Mouse (Mus musculus): ENCODE results near the gene Slx1b.

The Slx1b gene

DNA sequence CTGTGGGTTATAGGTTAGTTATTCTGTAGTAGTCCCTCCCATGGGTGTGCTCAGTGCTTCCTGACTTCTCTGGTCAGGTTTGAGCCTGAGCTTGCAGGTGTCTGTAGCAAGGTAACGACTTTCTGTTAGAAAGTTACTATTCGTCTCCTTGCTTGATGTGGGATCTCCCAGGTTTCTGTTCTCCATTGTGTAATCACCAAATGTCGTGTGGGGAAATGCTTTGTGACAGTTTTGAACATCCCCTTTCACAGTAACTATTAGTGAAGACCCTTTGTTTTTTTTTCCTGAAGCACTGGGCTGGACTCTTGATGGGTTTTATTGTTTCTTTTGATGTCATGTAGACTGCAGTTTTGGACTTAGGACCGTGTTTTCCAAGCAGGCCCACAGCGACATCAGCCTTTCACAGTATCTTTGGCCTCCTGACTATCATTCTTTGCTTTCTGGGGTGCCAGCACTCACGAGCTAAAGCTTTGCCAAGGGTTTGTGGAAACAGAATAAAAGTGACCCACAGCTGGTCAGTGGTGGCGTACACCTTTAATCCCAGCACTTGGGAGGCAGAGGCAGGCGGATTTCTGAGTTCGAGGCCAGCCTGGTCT is 28.0 kb downstream of the Slx1b start:
- ChIA-PET CTCF (interaction anchor here in 1 of 4 experiments (0.6 kb wide), 1 partner anchor 143 kb away, joined by 4 read pairs; no protein-coding TSS in a partner anchor), POLR2A (interaction anchor here in 3 of 4 experiments (0.7 to 2.4 kb wide), 5 partner anchors 8 to 75 kb away, joined by 3 to 11 read pairs (median 4); no protein-coding TSS in a partner anchor)

DNA sequence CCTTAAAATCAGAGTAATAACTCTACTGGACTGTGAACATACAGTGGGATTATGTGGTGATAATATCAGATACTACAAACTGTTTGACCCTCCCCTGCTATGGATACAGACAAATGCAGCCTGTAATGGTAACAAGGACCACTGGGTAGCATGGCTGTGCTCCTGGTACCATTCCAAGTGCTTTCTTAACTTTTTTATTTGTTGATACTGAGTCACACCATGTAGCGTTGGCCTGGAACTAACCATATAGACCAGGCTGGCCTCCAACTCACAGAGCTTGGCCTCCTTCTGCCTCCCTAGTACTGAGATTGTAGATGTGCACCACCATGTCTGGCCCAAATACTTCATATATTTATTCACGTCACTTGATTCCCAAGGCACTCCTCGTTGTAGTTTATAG is 30.3 kb downstream of the Slx1b start:
- POLR2A ChIA-PET, result interaction anchor here in 2 of 4 experiments (0.9 to 2.7 kb wide), 7 partner anchors 16 to 190 kb away, joined by 3 to 11 read pairs (median 4); partner anchors contain the start of genes Bola2 (in 1 of the 2), Eif3c (in 1 of the 2), Sgf29 (in 1 of the 2) and Sh2b1 (in 1 of the 2)
- CTCF ChIA-PET, result interaction anchor here in 1 of 4 experiments (0.6 kb wide), 1 partner anchor 28 kb away, joined by 3 read pairs; no protein-coding TSS in a partner anchor

DNA sequence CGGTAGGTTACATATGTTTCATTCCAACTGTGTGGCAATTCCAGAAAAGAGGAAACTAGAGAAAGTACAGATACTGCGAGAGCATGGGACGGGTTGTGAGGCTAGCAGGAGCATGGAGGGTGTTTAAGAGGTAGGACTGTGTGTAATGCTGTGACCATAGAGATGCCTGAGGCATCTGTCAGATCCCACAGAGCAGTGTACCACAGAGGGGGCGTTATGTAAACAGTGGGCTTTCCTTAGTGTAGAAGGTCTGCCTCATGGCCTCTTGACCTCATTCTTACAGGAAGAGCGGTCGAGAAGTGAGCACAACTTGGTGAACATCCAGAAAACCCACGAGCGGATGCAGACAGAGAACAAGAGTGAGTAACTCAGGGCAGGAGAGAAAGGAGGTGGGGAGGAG is 31.9 kb downstream of the Slx1b start:
- ChIA-PET POLR2A (interaction anchor here in 2 of 4 experiments (0.8 to 2.3 kb wide), 3 partner anchors 15 to 97 kb away, joined by 3 to 8 read pairs (median 3); partner anchors contain the start of genes Bola2 (in 1 of the 2) and Eif3c (in 1 of the 2)), CTCF (no interaction called here)

DNA sequence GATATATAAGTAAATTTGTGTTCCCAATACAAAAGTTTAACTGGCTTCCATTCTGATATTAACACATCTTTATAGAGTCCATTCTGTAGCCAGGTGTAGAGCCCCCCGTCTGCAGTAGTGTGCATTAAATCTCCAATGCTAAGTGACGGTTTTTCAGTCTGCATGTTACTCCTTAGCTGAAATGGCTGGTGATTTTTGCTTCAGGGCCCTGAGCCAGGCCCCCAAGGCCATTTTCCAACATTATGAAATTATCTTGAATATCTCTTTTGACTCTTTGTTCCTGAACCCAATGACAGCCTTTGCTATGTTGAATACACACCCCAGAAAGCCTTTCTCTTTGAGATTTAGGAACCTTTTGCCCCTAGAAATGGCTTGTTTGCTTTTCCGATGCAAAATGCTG is 35.8 kb downstream of the Slx1b start:
- ChIA-PET POLR2A (interaction anchor here in 3 of 4 experiments (0.6 to 3.5 kb wide), 5 partner anchors 8 to 280 kb away, joined by 4 to 16 read pairs (median 6); partner anchors contain the start of gene Sgf29 (in 2 of the 3)), CTCF (no interaction called here)

DNA sequence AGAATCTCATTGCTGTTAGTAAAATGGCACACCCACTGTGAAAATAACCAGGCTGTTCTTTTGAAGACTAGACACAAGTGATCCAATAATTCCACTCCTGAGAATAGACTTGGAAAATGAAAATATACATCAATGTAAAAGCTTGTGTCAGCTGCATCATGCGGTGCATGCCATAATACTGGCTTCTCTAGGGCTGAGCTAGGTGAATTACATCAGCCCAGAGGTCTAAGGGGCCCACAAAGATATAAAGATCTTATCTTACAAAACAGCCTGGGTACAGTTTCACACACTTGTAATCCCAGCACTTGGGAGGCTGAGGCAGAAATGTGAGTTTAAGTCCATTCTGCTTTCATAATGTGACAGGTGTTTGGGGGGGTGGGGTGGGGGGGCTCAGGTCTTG is 38.1 kb downstream of the Slx1b start:
- CTCF ChIA-PET, result no interaction called here
- POLR2A ChIA-PET, result interaction anchor here in 3 of 4 experiments (0.6 to 1.6 kb wide), 7 partner anchors 8 to 82 kb away, joined by 3 to 7 read pairs (median 3); partner anchors contain the start of genes Sgf29 (in 1 of the 3) and Sult1a1 (in 1 of the 3)

DNA sequence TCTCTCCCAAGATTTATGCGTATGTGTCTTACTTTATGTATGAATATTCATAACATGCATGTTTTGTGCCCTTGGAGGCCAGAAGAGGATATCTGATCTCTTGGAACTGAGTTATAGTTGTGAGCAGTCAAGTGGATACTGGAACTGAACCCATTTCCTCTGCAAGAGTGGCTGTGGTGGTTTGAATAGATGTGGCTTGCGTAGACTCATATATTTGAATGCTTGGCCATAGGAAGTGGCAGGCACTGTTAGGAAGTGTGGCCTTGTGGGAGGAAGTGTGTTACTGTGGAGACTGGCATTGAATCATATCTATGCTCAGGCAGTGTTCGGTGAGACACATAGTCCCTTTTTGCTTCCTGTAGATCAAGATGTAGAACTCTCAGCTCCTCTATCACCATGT is 39.9 kb downstream of the Slx1b start:
- ChIA-PET CTCF (no interaction called here), POLR2A (interaction anchor here in 1 of 4 experiments (0.6 to 1.1 kb wide), 2 partner anchors 33 to 76 kb away, joined by 3 to 6 read pairs; no protein-coding TSS in a partner anchor)

DNA sequence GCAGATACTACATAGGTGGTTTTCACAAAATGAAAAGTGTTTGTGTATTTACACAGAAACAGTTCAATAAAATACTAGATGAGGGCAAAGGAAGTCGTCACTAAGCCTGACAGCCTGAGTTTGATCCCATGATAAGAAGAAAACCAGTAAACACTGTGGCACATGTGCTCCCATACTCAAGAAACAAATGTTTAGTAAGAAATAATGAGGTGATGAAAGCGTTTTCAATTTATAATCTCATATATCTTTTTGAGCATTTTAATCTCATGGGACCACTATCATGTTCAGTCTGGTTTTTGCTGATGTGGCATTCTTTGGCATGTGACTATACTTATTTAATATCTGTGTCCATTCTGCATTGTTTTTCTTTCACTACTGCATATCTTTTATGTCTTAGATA is 41.6 kb downstream of the Slx1b start:
- ChIA-PET CTCF (interaction anchor here in 1 of 4 experiments (1.1 kb wide), 1 partner anchor 39 kb away, joined by 3 read pairs; no protein-coding TSS in a partner anchor), POLR2A (no interaction called here)

DNA sequence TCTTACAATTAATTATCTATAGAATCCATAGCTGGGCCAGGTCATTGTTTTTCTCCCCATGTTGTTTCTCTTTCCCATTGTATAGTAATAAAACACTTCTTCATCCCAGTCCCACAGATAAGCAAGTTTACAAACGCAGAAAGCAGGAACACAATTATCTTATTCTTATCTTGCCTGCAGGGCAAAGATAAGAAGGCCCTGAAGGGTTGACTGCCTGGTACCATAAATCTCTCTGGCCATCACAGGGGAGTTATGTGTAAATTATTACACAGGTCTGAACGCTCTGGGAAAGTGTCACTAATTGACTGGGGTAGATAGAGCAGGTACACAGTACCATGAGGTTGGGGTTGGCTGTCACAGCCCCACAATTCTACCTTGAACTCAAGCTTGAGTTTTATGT is 44.7 kb downstream of the Slx1b start:
- ChIA-PET CTCF (interaction anchor here in 2 of 4 experiments (1.3 to 2.7 kb wide), 3 partner anchors 42 to 63 kb away, joined by 4 to 6 read pairs (median 4); no protein-coding TSS in a partner anchor), POLR2A (interaction anchor here in 1 of 4 experiments (1.3 to 4.3 kb wide), 5 partner anchors 18 to 123 kb away, joined by 4 to 60 read pairs (median 11); partner anchors contain the start of gene Bola2)

DNA sequence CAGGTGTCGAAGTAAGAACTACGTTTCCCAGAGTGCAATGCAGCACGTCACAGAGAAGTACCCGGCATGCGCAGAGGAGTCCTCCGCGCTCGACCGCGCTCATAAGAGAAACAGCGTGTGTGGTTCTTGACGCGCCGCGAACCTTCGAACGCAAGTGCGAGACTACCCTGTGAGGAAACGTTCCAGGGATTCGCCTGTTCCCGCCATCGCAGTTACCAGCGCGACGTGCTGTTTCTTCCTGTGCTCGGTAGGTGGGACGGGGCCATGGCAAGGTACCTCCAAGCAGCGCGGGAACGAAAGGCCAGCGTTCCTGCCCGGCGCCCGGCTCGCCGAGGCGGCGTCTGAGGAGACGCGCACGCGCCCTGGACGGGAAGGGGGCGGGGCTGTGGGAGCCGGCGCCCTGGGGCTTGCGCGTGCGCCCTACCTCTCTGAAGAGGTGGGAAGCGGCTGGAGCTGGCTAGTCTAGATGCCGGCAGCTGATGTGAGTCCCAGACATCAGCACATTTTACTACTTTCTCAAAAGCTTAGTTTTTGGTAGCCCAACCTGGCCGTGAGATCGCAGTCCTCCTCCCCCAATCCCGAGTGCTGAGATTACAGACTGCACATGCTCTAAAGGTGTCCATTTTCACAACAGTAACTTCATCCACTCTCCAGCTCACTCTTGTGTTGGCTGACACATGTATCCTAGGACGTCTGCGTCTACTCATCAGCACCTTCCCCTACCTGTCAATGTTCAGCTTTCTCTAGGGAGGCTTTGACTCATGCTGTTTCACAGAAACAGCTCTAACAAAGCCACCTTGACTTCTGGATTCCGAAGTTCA is 46.1 kb downstream of the Slx1b start, which contains the start of gene Sgf29:
Sgf29 (plus strand) TSS at position 79 of the 821 bp plus-strand sequence.
- POLR2A ChIA-PET, result interaction anchor here (0.6 to 4.3 kb wide), 66 partner anchors 8 to 455 kb away, joined by 3 to 60 read pairs (median 4); partner anchors contain the start of genes Apobr (in 2 of the 4), Cln3 (in 2 of the 4), Eif3c (in 2 of the 4) and AI467606 (in 1 of the 4)
- CTCF ChIA-PET, result interaction anchor here (0.6 to 5.2 kb wide), 18 partner anchors 29 to 819 kb away, joined by 3 to 46 read pairs (median 4); partner anchors contain the start of gene Bola2 (in 1 of the 4)

DNA sequence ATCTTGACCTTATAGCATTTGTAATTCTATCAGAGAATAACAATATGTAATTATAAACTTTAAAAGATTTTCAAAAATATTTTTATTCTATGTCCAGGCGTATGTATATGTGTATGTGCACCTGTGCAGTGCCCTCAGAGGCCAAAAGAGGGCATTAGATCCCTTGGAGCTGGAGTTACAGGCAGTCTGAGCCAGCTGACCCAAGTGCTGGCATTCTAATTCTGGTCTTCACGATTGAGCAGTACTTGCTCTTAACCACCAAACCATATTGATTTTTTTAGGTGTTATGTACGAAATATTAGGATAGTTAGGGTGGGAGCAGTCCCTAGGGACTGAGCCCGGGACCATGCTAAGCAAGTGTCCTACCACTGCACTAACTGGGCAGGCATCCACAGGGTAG is 47.1 kb downstream of the Slx1b start:
- POLR2A ChIA-PET, result interaction anchor here (0.6 to 4.3 kb wide), 48 partner anchors 8 to 456 kb away, joined by 3 to 60 read pairs (median 5); partner anchors contain the start of genes Apobr (in 2 of the 4), Bola2 (in 2 of the 4), Cln3 (in 2 of the 4) and Eif3c (in 1 of the 4)

DNA sequence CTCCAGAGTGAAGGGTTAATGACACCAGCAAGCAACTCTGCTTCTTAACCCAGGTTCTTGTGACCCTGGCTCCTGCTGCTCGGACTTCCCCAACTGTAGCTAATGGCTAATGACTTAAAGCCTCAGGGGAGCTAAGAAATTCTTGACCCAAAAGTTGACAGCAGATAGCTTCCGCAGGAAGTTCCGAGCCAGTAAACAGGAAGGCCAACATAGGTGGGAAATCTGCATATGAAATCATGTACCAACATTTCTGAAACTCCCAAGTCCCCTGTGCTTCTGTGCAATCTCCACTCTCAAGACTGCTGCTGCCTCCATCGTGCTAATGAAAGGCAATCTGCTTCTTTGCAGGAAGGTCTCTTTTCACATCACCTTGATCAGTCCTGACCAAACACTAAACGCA is 49.9 kb downstream of the Slx1b start:
- CTCF ChIA-PET, result interaction anchor here in 3 of 4 experiments (0.8 to 5.2 kb wide), 7 partner anchors 34 to 131 kb away, joined by 3 to 46 read pairs (median 3); no protein-coding TSS in a partner anchor
- POLR2A ChIA-PET, result interaction anchor here (0.7 to 2.0 kb wide), 11 partner anchors 11 to 84 kb away, joined by 3 to 13 read pairs (median 4); partner anchors contain the start of gene Apobr (in 1 of the 4)

More for the DNA sequence above, 47.1 kb downstream of the Slx1b start:
- CTCF ChIA-PET, result interaction anchor here (0.5 to 5.2 kb wide), 27 partner anchors 10 to 818 kb away, joined by 3 to 46 read pairs (median 3); partner anchors contain the start of genes Bola2 (in 1 of the 4) and Spns1 (in 1 of the 4)

DNA sequence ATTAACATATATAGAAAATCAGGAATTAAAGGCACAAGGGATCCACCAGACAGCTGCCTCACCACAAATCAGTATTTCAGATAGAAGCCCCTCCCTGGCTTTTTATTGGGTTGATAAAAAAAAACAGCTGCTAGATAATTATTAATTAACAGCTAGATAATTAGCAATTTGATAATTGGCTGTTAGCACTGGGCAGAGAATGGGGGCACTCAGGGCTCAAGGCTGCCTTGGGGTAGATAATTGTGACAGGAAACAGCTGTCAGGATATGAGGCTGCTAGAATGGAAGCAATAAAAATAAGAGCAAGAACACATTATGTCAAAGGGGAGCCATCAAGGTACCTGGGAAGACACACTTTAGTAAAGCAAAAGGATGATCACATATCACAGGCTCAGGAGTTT is 50.7 kb downstream of the Slx1b start:
- CTCF ChIA-PET, result interaction anchor here in 2 of 4 experiments (1.2 to 5.2 kb wide), 7 partner anchors 10 to 105 kb away, joined by 3 to 46 read pairs (median 4); no protein-coding TSS in a partner anchor
- POLR2A ChIA-PET, result interaction anchor here in 2 of 4 experiments (0.7 to 2.0 kb wide), 5 partner anchors 15 to 61 kb away, joined by 3 to 8 read pairs (median 5); partner anchors contain the start of gene Apobr (in 1 of the 2)

DNA sequence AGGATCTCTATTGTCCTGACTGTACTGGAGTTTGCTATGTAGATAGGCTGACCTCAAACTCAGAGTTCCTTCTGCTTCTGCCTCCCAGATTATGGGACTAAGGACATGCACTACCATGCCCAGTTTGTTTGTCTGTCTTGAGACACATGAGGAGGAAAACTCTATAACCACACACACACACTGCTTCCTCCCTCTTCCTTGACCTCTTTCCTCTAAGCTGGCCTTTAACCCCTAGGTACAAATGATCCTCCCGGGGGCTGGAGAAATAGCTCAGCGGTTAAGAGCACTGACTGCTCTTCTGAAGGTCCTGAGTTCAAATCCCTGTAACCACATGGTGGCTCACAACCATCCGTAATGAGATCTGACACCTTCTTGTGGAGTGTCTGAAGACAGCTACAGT is 51.2 kb downstream of the Slx1b start:
- POLR2A ChIA-PET, result interaction anchor here in 2 of 4 experiments (0.5 to 2.0 kb wide), 4 partner anchors 15 to 155 kb away, joined by 3 to 5 read pairs (median 4); no protein-coding TSS in a partner anchor
- CTCF ChIA-PET, result interaction anchor here in 3 of 4 experiments (0.6 to 2.7 kb wide), 7 partner anchors 9 to 270 kb away, joined by 3 to 9 read pairs (median 4); partner anchors contain the start of gene Sh2b1 (in 1 of the 3)

DNA sequence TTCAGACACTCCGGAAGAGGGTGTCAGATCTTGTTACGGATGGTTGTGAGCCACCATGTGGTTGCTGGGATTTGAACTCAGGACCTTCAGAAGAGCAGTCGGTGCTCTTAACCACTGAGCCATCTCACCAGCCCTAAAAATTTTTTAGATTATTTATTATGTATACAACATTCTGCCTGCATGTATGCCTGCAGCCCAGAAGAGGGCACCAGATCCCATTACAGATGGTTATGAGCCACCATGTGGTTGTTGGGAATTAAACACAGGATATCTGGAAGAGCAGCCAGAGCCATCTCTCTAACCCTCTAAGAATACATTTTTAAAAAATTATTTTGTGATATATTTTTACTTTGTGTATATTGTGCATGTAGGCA is 52.4 kb downstream of the Slx1b start:
- ChIA-PET POLR2A (interaction anchor here in 1 of 4 experiments (0.6 to 1.2 kb wide), 3 partner anchors 54 to 87 kb away, joined by 3 to 4 read pairs (median 4); no protein-coding TSS in a partner anchor), CTCF (interaction anchor here in 3 of 4 experiments (0.5 to 2.7 kb wide), 4 partner anchors 26 to 75 kb away, joined by 3 to 9 read pairs (median 6); no protein-coding TSS in a partner anchor)

DNA sequence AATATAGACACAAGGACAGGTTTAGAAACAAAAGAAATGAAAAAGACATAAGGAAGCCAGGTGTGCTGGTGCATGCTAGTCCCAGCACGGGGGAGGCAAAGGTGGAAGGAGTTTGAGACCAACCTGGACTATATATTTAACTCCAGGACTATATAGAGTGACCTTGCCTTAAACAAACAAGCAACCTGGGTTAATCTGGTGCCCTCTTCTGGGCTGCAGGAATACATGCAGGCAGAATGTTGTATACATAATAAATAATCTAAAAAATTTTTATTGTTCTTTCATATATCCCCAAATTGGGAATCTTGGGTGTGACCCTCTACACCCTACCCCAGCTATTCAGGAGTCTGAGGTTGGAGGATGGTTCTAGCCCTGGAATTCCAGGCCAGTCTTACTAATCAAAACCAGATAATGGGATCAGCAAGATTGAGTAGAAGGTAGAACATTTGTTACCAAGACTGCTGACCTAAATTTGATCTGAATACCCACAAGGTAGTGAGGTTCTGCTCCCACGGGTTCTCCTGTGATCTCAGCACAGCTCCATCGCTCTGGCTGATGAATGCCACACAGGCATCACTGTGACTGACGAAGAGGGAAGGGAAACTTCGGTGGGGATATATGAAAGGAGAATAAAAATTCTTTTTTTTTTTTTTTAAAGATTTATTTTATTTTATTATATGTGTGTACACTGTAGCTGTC is 52.9 kb downstream of the Slx1b start:
- POLR2A ChIA-PET, result interaction anchor here in 2 of 4 experiments (0.5 to 1.2 kb wide), 7 partner anchors 42 to 105 kb away, joined by 3 to 4 read pairs (median 4); no protein-coding TSS in a partner anchor
- CTCF ChIA-PET, result interaction anchor here in 3 of 4 experiments (0.6 to 2.7 kb wide), 5 partner anchors 51 to 653 kb away, joined by 3 to 9 read pairs (median 5); no protein-coding TSS in a partner anchor
